Mouse (Mus musculus): Measurements from ENCODE around the gene 1110032A03Rik. TPM values are rescaled to one million over a fixed set of nuclear protein-coding genes. Genes with fewer than 3 reads are reported as not detected.

Gene 1110032A03Rik
- polyA plus RNA-seq, 1 experiment from 2014 or later = 32.4 TPM

- Histone ChIP-seq H3K9ac (replicated peaks; ENCODE audit: low read length) (peak overlapping the region; percentile 33; the same call in 1 of the 2 replicates), H3K4me3 (ENCODE audit: low read depth, low read length) (peak overlapping the region; percentile 23), H3K4me2 (ENCODE audit: low read depth, low read length) (peak overlapping the region; percentile 78), H3K4me1 (ENCODE audit: control insufficient read depth, insufficient read depth, low read length) (no peaks in the 10 kb centered on the region), H3K27ac (replicated peaks; ENCODE audit: low read depth, low read length) (peak overlapping the region; percentile 82), H3K36me3 (replicated peaks; ENCODE audit: control insufficient read depth, insufficient read depth, low read depth, low read length) (no peaks in the 10 kb centered on the region), H3K9me3 (replicated peaks; ENCODE audit: control insufficient read depth, low read length) (no peaks in the 10 kb centered on the region), H3K27me3 (ENCODE audit: control insufficient read depth, insufficient read depth, low read length) (no peaks in the 10 kb centered on the region)
- peak; percentile 72 for DNase-seq (ENCODE audit: low spot score)
- 18% methylated on average over 8 of the region's 8 CpGs for WGBS
- ATAC-seq (replicated peaks; ENCODE audit: insufficient number of reproducible peaks, low FRiP score, low TSS enrichment, low read depth) = no peak
Observed at GRCm38 (mm10) chr9:50725921-50726590, 49.3 kb downstream of the 1110032A03Rik start.

GRCm38 (mm10) chr9:50724661-50725330, 50.5 kb downstream of the 1110032A03Rik start:
- H3K4me2 ChIP-seq (ENCODE audit: low read depth, low read length) = no peak overlapping the region
- DNase-seq (ENCODE audit: low spot score) (peak; percentile 31), ATAC-seq (replicated peaks; ENCODE audit: insufficient number of reproducible peaks, low FRiP score, low TSS enrichment, low read depth) (no peak)
- no peaks in the 10 kb centered on the region for H3K9me3 ChIP-seq (replicated peaks; ENCODE audit: control insufficient read depth, low read length)
- no peak overlapping the region for H3K4me3 ChIP-seq (ENCODE audit: low read depth, low read length)
- WGBS = 38% methylated on average over 3 of the region's 3 CpGs
- H3K27ac ChIP-seq (replicated peaks; ENCODE audit: low read depth, low read length) = no peak overlapping the region
- H3K27me3 ChIP-seq (ENCODE audit: control insufficient read depth, insufficient read depth, low read length) = no peaks in the 10 kb centered on the region
- H3K4me1 ChIP-seq (ENCODE audit: control insufficient read depth, insufficient read depth, low read length) = no peaks in the 10 kb centered on the region
- no peak overlapping the region for H3K9ac ChIP-seq (replicated peaks; ENCODE audit: low read length)
- no peaks in the 10 kb centered on the region for H3K36me3 ChIP-seq (replicated peaks; ENCODE audit: control insufficient read depth, insufficient read depth, low read depth, low read length)

GRCm38 (mm10) chr9:50724147-50724546, 51.2 kb downstream of the 1110032A03Rik start:
- no peaks in the 10 kb centered on the region for H3K36me3 ChIP-seq (replicated peaks; ENCODE audit: control insufficient read depth, insufficient read depth, low read depth, low read length)
- H3K4me3 ChIP-seq (ENCODE audit: low read depth, low read length) = no peak overlapping the region
- H3K9me3 ChIP-seq (replicated peaks; ENCODE audit: control insufficient read depth, low read length) = no peaks in the 10 kb centered on the region
- H3K4me2 ChIP-seq (ENCODE audit: low read depth, low read length) = no peak overlapping the region
- ATAC-seq (replicated peaks; ENCODE audit: insufficient number of reproducible peaks, low FRiP score, low TSS enrichment, low read depth) (no peak), DNase-seq (ENCODE audit: low spot score) (no peak)
- H3K9ac ChIP-seq (replicated peaks; ENCODE audit: low read length) = no peak overlapping the region
- H3K27ac ChIP-seq (replicated peaks; ENCODE audit: low read depth, low read length) = no peak overlapping the region
- 83% methylated on average over 2 of the region's 2 CpGs for WGBS
- H3K4me1 ChIP-seq (ENCODE audit: control insufficient read depth, insufficient read depth, low read length) = no peaks in the 10 kb centered on the region
- H3K27me3 ChIP-seq (ENCODE audit: control insufficient read depth, insufficient read depth, low read length) = no peaks in the 10 kb centered on the region

GRCm38 (mm10) chr9:50723406-50723805, 51.9 kb downstream of the 1110032A03Rik start:
- Histone ChIP-seq H3K9ac (replicated peaks; ENCODE audit: low read length) (no peak overlapping the region), H3K4me3 (ENCODE audit: low read depth, low read length) (no peak overlapping the region), H3K4me2 (ENCODE audit: low read depth, low read length) (no peak overlapping the region), H3K27ac (replicated peaks; ENCODE audit: low read depth, low read length) (no peak overlapping the region), H3K4me1 (ENCODE audit: control insufficient read depth, insufficient read depth, low read length) (no peaks in the 10 kb centered on the region), H3K36me3 (replicated peaks; ENCODE audit: control insufficient read depth, insufficient read depth, low read depth, low read length) (no peaks in the 10 kb centered on the region), H3K27me3 (ENCODE audit: control insufficient read depth, insufficient read depth, low read length) (no peaks in the 10 kb centered on the region), H3K9me3 (replicated peaks; ENCODE audit: control insufficient read depth, low read length) (no peaks in the 10 kb centered on the region)
- no peak for ATAC-seq (replicated peaks; ENCODE audit: insufficient number of reproducible peaks, low FRiP score, low TSS enrichment, low read depth)
- no peak for DNase-seq (ENCODE audit: low spot score)
- 78% methylated on average over 7 of the region's 7 CpGs for WGBS

GRCm38 (mm10) chr9:50722451-50722911, 52.8 kb downstream of the 1110032A03Rik start:
- ATAC-seq (replicated peaks; ENCODE audit: insufficient number of reproducible peaks, low FRiP score, low TSS enrichment, low read depth) = no peak
- no peaks in the 10 kb centered on the region for H3K9me3 ChIP-seq (replicated peaks; ENCODE audit: control insufficient read depth, low read length)
- H3K36me3 ChIP-seq (replicated peaks; ENCODE audit: control insufficient read depth, insufficient read depth, low read depth, low read length) = no peaks in the 10 kb centered on the region
- WGBS = 61% methylated on average over 8 of the region's 8 CpGs
- no peaks in the 10 kb centered on the region for H3K4me1 ChIP-seq (ENCODE audit: control insufficient read depth, insufficient read depth, low read length)
- H3K4me3 ChIP-seq (ENCODE audit: low read depth, low read length) = no peak overlapping the region
- H3K27ac ChIP-seq (replicated peaks; ENCODE audit: low read depth, low read length) = no peak overlapping the region
- H3K4me2 ChIP-seq (ENCODE audit: low read depth, low read length) = no peak overlapping the region
- DNase-seq (ENCODE audit: low spot score) = no peak
- no peaks in the 10 kb centered on the region for H3K27me3 ChIP-seq (ENCODE audit: control insufficient read depth, insufficient read depth, low read length)
- no peak overlapping the region for H3K9ac ChIP-seq (replicated peaks; ENCODE audit: low read length)

- no peak for ATAC-seq (replicated peaks; ENCODE audit: insufficient number of reproducible peaks, low FRiP score, low TSS enrichment, low read depth)
- Histone ChIP-seq H3K36me3 (replicated peaks; ENCODE audit: control insufficient read depth, insufficient read depth, low read depth, low read length) (no peaks in the 10 kb centered on the region), H3K27ac (replicated peaks; ENCODE audit: low read depth, low read length) (no peak overlapping the region), H3K9me3 (replicated peaks; ENCODE audit: control insufficient read depth, low read length) (no peaks in the 10 kb centered on the region), H3K27me3 (ENCODE audit: control insufficient read depth, insufficient read depth, low read length) (no peaks in the 10 kb centered on the region), H3K4me2 (ENCODE audit: low read depth, low read length) (no peak overlapping the region), H3K9ac (replicated peaks; ENCODE audit: low read length) (no peak overlapping the region), H3K4me3 (ENCODE audit: low read depth, low read length) (no peak overlapping the region), H3K4me1 (ENCODE audit: control insufficient read depth, insufficient read depth, low read length) (no peaks in the 10 kb centered on the region)
- WGBS = 34% methylated on average over 12 of the region's 12 CpGs
- DNase-seq (ENCODE audit: low spot score) = no peak
Observed at GRCm38 (mm10) chr9:50721061-50721460, 54.3 kb downstream of the 1110032A03Rik start.

- no peak for DNase-seq (ENCODE audit: low spot score)
- Histone ChIP-seq H3K36me3 (replicated peaks; ENCODE audit: control insufficient read depth, insufficient read depth, low read depth, low read length) (no peaks in the 10 kb centered on the region), H3K4me2 (ENCODE audit: low read depth, low read length) (no peak overlapping the region), H3K9ac (replicated peaks; ENCODE audit: low read length) (no peak overlapping the region), H3K27ac (replicated peaks; ENCODE audit: low read depth, low read length) (no peak overlapping the region), H3K9me3 (replicated peaks; ENCODE audit: control insufficient read depth, low read length) (no peaks in the 10 kb centered on the region), H3K27me3 (ENCODE audit: control insufficient read depth, insufficient read depth, low read length) (no peaks in the 10 kb centered on the region), H3K4me3 (ENCODE audit: low read depth, low read length) (no peak overlapping the region), H3K4me1 (ENCODE audit: control insufficient read depth, insufficient read depth, low read length) (no peaks in the 10 kb centered on the region)
- ATAC-seq (replicated peaks; ENCODE audit: insufficient number of reproducible peaks, low FRiP score, low TSS enrichment, low read depth) = no peak
- WGBS = 77% methylated on average over 4 of the region's 4 CpGs
Observed at GRCm38 (mm10) chr9:50718878-50719277, 56.4 kb downstream of the 1110032A03Rik start.

- no peaks in the 10 kb centered on the region for H3K36me3 ChIP-seq (replicated peaks; ENCODE audit: control insufficient read depth, insufficient read depth, low read depth, low read length)
- H3K4me1 ChIP-seq (ENCODE audit: control insufficient read depth, insufficient read depth, low read length) = no peaks in the 10 kb centered on the region
- H3K4me2 ChIP-seq (ENCODE audit: low read depth, low read length) = no peak overlapping the region
- DNase-seq (ENCODE audit: low spot score) = no peak
- ATAC-seq (replicated peaks; ENCODE audit: insufficient number of reproducible peaks, low FRiP score, low TSS enrichment, low read depth) = no peak
- WGBS = 47% methylated on average over 4 of the region's 4 CpGs
- H3K9me3 ChIP-seq (replicated peaks; ENCODE audit: control insufficient read depth, low read length) = no peaks in the 10 kb centered on the region
- H3K27ac ChIP-seq (replicated peaks; ENCODE audit: low read depth, low read length) = no peak overlapping the region
- H3K4me3 ChIP-seq (ENCODE audit: low read depth, low read length) = no peak overlapping the region
- no peaks in the 10 kb centered on the region for H3K27me3 ChIP-seq (ENCODE audit: control insufficient read depth, insufficient read depth, low read length)
- H3K9ac ChIP-seq (replicated peaks; ENCODE audit: low read length) = no peak overlapping the region
Observed at GRCm38 (mm10) chr9:50714188-50714587, 61.1 kb downstream of the 1110032A03Rik start.

Measured in embryonic facial prominence, embryonic 11.5 days (tissue).